Mouse (Mus musculus) CD4-positive, CD25-positive, alpha-beta regulatory T cell, adult 2 months (primary cell): Measurements from ENCODE around the gene Pde4dip.

ENCODE experiments used
- DNase-seq: peaks from one replicate; pipeline ENCODE4 v3.0.0-alpha.2; 2012; ENCODE audit warnings: low read depth, low spot score

Pde4dip gene

GRCm38 (mm10) chr3:97888168-97888901, at the start of gene Pde4dip:
TSS of gene Pde4dip (minus strand) at chr3:97888707.
- DNase-seq, result no peak

DNA sequence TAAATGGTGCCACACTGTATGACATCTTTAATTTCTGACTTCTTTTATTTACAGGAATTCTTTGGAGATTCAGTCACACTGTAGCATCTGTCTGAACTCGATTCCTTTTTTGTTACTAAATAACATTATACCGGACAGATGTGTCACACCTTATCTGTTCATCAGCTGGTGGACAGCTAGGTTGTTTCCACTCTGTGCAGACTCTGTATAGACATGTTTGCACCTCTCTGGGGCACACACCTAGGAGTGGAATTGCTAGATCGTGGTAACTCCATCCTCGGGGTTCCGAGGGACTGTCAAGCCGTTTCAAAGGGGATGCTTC, 49.4 kb upstream of the Pde4dip start:
- no peak for DNase-seq

DNA sequence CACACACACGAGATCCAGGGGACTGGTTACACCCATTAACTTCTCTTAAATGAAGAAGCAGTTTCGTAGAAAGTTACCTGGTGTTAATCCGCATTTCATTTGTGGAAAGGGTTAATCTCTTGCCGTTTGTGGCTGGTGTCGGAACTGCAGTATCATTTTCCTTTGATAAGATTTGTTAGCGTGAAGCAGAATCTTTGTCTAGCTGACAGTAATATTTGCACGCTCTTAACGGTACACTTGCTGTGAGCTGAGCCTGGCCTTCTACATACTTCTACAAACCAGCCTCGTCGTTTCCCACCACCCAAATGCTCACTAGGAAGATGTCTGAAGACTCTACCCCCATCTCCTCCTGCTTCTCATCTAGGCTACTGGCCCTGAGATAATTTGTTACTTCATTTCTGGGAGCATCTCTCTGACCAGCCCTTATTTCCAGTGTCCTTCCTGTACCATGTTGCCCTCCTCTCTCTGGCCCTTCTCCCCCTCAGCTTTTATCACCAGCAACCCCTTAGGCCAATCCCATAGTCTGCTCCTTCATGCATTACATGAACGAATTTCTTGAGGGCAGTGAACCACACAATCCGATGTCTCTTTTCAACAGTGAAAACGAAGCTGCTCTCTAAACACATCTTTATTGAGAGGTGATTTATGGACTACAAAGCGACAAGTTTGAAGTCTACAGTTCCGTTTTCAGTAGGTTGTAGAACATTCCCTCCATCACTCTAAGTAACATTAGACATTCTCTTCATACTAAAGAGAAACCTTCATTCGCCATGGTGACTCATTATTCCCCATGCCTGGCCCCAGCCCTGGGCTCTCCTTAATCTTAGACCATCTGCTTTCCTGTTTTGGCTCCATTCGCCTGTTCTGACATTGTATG, 48.8 kb upstream of the Pde4dip start:
- DNase-seq, result peak; percentile 45

DNA sequence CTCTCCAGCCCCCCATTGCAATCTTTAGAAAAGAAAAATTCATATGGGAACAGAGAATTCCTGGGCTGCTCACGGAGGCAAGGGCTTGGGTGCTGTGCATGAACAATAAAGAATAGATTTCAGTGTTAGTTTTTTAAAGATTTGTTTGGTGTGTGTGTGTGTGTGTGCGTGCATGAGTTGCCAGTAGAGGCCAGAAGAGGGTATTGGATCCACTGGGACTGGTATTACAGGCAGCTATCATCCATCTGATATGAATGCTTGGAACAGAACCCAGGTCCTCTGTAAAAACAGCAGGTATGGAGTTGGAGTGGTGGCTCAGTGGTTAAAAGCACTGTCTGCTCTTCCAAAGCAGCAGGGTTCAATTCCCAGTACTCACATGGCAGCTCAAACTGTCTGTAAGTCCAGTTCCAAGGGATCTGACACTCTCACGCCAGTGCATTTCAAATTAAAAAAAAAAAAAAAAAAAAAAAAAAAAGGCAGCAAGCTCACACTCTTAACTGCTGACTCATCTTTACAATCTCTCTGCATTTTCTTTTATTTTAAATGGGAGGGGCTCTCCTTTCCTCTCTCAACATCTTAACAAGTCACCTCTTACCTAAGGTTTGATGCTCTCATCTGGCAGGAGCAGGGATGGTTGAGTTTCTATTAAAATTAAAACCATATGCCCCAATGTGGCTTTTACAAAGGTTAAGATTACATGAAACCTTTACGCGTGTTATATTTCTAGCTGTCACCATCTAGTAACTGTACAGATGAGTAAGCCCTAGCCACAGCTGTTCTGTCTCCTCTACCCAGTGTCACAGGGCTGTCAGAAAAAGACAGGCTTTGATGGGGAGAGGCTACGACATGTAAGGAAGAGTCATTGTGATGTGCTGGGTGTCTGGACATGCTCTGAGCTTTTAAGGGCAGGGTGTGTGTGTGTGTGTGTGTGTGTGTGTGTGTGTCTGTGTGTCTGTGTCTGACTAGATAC, 46.1 kb upstream of the Pde4dip start:
- DNase-seq, result peak; percentile 19

GRCm38 (mm10) chr3:97933811-97934210, 45.3 kb upstream of the Pde4dip start:
- peak; percentile 32 for DNase-seq

GRCm38 (mm10) chr3:97933251-97933650, 44.7 kb upstream of the Pde4dip start:
- DNase-seq, result peak; percentile 70

GRCm38 (mm10) chr3:97932771-97933170, 44.3 kb upstream of the Pde4dip start:
- peak; percentile 42 for DNase-seq

GRCm38 (mm10) chr3:97932131-97932530, 43.6 kb upstream of the Pde4dip start:
- DNase-seq, result peak; percentile 72

DNA sequence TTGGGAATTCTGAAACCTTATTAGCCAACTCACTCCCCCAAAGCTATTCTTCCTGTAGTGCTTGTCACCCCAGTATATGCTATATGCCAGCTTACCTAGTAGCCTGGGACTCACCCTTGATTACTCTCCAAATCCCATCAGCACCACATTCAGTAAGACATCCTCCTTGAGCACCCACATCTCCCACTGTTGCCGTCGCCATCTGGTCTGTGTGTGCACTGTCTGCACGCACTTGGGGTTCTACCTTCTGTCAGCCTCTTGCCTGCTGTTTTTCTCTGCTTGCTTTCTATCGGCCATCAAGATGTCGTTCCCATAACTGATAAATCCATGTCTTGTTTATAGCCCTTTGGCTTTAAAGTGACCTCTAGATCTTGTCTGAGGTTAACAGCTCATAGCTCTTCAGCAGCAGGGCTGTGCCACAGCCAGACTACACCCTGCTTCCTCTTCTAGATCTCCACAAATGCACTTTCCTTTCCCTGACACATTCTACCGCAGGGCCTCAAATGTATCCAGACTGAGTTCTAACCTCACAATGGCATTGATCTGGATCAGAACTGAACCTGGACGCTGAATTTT, 42.9 kb upstream of the Pde4dip start:
- peak; percentile 44 for DNase-seq

GRCm38 (mm10) chr3:97930787-97931158, 42.3 kb upstream of the Pde4dip start:
- no peak for DNase-seq

GRCm38 (mm10) chr3:97930141-97930786, 41.8 kb upstream of the Pde4dip start:
- peak; percentile 47 for DNase-seq

- DNase-seq, result peak; percentile 91
Measured at GRCm38 (mm10) chr3:97928968-97929858, 40.7 kb upstream of the Pde4dip start.

- DNase-seq, result no peak
Measured at GRCm38 (mm10) chr3:97927322-97927721, 38.8 kb upstream of the Pde4dip start.

GRCm38 (mm10) chr3:97925246-97925645, 36.7 kb upstream of the Pde4dip start:
- no peak for DNase-seq

GRCm38 (mm10) chr3:97918885-97919550, 30.5 kb upstream of the Pde4dip start:
- DNase-seq, result no peak

DNA sequence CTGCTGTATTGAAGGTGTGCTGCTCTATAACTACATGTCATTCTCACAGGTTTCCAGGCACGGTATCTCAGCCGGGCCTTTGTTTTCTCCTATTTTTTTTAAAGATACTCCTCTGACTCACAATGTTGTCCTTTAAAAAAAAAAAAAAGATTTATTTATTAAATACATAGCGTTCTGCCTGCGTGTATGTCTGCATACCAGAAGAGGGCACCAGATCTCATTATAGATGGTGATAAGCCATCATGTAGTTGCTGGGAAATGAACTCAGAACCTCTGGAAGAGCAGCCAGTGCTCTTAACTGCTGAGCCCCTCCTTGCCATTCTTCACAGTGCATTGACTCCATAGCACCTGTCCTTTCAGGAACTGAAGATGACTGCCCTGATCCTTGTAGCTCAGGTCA, 26.6 kb upstream of the Pde4dip start:
- DNase-seq, result peak; percentile 16

GRCm38 (mm10) chr3:97911093-97911492, 22.6 kb upstream of the Pde4dip start:
- DNase-seq, result no peak

GRCm38 (mm10) chr3:97909737-97910136, 21.2 kb upstream of the Pde4dip start:
- DNase-seq, result no peak

DNA sequence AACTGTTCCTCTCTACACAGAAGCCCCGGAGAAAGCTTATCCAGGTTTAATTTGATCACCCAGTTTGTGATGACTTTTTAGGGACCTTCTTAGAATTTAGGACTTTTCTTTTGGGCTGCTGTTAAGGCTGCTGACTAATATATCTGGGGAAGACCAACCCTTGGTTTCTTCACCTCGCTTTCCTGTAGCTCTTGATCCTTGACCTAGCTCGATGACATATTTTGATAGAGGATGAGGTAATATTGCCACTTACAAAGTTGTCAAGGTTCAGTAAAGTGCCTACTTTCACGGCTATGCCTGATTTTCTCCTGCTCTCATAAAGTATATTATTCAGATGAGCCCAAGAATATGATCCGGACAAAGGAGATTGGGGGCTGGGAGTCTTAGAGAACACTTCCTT, 13.1 kb upstream of the Pde4dip start:
- no peak for DNase-seq
